Mouse (Mus musculus): ENCODE data around the gene Arhgef12.

The Arhgef12 gene

DNA sequence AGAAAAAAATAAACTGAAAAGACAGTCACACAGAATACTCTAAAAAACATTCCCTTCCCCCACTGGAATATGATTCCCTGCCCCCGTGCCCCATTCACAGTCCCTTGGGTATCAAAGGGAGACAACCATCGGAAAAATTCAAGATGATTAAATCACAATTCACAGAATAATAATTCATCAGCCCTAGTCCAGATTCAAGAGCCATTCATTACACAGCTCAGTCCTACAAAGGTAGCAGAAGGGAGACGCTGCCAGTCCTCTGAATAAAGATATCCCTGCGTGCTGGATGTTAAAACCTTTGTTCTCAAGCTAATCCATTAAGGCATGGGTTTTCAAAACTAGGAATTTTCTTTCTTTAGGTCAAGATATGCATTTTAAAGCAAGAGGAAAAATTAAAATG, 36.5 kb downstream of the Arhgef12 start:
- TF ChIP-seq GATA4 (IDR thresholded peaks at IDR 0.05; ENCODE audit: insufficient replicate concordance, low read length) = no peak

DNA sequence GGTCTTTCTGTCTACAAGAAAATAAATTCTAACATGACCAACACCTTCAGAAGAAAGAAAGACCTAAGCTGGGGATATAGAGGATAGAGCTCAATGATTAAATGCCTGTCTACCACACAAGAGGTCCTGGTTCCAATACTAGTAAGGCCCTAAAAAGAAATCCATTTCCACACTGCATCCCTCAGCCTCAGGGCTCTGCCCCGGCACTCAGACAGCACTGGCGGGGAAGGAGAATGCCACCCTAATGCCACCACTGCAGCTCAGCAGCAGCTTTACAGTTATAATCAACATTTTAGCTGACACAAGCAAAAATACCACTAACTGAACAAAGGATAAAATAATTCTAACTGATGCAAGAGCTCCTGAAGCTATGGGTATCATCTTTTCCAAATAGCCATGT, 36.9 kb downstream of the Arhgef12 start:
- TF ChIP-seq GATA4 (IDR thresholded peaks at IDR 0.05; ENCODE audit: insufficient replicate concordance, low read length) = no peak

GRCm38 (mm10) chr9:43067896-43068295, 39.1 kb downstream of the Arhgef12 start:
- no peak for TF ChIP-seq GATA4 (IDR thresholded peaks at IDR 0.05; ENCODE audit: insufficient replicate concordance, low read length)

DNA sequence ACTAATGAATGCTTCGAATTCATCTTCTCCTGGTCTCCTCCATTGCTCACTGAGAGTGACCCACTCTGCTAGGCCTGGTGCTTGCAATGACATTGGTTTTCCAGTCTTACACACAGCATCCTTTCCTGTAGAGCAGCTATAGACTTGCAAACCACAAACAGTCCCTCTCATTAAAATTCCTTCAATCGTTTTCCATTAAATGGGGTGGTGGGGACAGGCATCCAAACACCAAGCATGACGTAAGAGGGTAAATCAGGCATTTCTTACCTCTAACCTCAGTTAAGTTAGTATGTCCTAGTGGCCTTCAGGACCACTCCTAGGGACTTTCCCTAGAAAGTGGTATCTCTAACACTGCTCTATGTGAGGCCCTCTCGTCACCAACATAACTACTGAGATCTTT, 41.8 kb downstream of the Arhgef12 start:
- no peak for TF ChIP-seq GATA4 (IDR thresholded peaks at IDR 0.05; ENCODE audit: insufficient replicate concordance, low read length)

DNA sequence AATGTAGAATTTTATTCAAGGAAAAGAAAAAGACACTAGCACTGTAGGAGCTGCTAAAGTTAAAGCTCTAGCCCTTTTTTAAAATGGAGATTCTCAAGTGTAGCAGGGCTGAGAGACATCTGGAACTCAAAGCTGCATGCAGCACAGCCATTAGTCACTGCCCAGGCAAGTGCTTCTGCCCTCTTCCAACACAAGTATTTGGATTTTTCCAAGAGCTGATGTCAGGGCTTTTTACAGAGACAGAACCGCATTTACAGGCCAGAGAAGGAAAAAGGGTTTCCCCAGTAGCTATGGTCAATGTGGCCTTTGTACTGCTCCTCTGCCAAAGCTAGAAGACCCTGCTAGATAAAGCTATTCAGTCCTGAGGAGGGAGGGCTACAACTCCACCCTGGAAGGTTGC, 45.5 kb downstream of the Arhgef12 start:
- TF ChIP-seq GATA4 (IDR thresholded peaks at IDR 0.05; ENCODE audit: insufficient replicate concordance, low read length) = no peak

DNA sequence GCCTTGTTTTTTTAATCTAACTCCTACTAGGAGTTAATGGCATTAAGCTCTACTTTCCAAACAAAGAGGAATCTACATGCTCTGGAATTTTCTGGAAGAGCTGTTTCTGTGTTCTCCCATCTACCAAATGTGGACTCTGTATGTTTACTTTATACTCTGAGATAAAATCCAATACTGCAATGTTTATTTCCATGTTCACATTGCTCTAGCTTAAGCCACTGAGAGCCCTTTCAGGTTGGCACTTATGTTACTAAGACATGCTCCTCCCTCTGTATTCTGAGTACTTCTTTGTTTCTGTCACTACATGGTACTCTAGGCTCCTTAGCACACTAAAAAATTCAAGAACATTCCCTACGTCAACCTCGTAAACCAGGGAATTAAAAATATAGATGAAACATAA, 56.6 kb downstream of the Arhgef12 start:
- TF ChIP-seq GATA4 (IDR thresholded peaks at IDR 0.05; ENCODE audit: insufficient replicate concordance, low read length) = no peak

GRCm38 (mm10) chr9:43044481-43044880, 62.6 kb downstream of the Arhgef12 start:
- no peak for TF ChIP-seq GATA4 (IDR thresholded peaks at IDR 0.05; ENCODE audit: insufficient replicate concordance, low read length)

GRCm38 (mm10) chr9:43038466-43038865, 68.6 kb downstream of the Arhgef12 start:
- TF ChIP-seq GATA4 (IDR thresholded peaks at IDR 0.05; ENCODE audit: insufficient replicate concordance, low read length) = no peak

DNA sequence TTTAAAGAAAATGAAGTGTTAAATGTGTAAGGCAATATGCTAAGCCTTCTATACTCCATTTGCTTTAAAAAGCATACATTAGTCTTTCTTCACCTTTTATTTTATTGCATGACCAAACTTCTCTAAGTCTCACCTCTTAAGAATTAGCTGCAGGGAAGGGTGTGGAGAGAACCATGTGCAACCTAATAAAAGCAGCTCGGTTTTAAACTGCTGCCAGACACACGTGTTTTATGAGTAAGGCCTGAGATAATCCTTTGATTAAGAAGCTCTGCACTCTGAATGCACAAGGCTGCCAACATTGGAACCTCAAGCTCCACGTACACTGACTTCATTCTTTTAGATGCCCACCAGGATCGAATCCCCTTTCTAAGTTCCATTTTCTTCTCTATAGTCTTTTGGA, 71.8 kb downstream of the Arhgef12 start:
- no peak for TF ChIP-seq GATA4 (IDR thresholded peaks at IDR 0.05; ENCODE audit: insufficient replicate concordance, low read length)

GRCm38 (mm10) chr9:43034273-43034672, 72.8 kb downstream of the Arhgef12 start:
- TF ChIP-seq GATA4 (IDR thresholded peaks at IDR 0.05; ENCODE audit: insufficient replicate concordance, low read length) = no peak

DNA sequence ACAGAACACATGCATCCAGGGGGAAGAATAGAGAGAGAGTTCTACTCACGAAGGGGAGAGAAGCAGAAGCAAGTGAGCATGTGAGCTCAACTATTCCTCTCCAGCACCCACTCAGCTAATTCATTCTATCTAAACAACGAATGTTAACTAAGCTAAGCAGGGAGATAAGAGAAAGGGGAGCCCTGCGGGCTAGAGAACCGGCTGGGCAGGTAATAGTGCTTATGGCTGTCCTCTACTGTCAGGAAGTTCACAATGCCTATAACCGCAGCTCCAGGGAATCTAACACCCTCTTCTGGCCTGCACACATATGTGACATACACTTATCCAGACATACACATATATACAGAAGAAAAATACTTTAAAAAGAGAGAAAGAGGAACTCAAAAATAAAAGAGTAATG, 79.3 kb downstream of the Arhgef12 start:
- no peak for TF ChIP-seq GATA4 (IDR thresholded peaks at IDR 0.05; ENCODE audit: insufficient replicate concordance, low read length)

DNA sequence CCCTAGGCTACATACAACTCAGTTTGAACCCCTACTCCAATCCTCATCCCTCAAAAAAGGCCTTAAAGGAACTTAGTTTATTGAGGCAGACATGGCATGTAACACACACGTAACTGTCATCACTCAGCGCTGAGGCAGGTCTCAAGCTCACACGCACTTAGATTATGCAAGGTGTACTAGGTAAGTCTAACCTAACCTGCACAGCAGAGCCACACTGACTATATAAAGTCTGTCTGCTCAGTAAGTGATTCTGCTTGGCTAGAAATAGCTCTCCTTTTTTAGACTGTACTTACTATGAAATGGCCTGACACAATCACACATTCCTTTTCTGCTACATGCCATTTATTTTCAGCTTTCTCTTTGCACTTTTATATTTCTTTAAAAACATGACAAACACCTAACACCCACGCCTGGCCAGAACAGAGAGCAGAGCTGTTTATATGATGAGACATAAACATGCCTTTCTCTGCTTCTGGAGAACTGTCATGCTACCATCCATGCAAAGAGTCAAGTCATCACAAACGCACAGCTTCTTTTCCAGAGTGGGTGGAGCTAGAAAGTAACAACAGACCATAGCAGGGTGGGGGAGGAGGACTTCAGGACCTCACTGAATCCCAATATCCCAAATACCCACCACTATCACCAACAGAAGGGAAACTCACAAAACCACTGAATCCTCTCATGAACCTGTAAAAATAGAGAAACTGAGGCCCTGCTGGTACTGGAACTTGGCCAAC, 85.4 kb downstream of the Arhgef12 start:
- no peak for TF ChIP-seq GATA4 (IDR thresholded peaks at IDR 0.05; ENCODE audit: insufficient replicate concordance, low read length)

- TF ChIP-seq GATA4 (IDR thresholded peaks at IDR 0.05; ENCODE audit: insufficient replicate concordance, low read length) = no peak
Observed at GRCm38 (mm10) chr9:43019656-43020055, 87.4 kb downstream of the Arhgef12 start.

DNA sequence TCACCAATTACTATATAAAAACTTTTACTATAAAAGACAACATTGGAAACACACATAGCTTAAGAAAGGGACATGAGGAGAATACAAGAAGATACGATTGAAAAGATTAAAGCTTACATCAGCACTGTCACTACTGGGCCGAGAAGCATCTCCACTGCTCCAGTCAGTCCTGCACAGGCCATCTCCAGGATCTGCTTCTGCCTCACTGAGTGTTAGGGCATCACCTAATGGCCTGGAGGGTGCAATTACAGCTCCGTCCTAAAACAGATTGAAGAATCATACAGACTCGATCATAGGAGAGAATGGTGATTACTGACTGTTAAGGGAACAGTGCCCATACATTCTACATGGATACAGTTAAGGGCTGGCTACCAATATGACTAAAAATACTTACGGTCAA, 91.3 kb downstream of the Arhgef12 start:
- TF ChIP-seq GATA4 (IDR thresholded peaks at IDR 0.05; ENCODE audit: insufficient replicate concordance, low read length) = no peak

- no peak for TF ChIP-seq GATA4 (IDR thresholded peaks at IDR 0.05; ENCODE audit: insufficient replicate concordance, low read length)
Observed at GRCm38 (mm10) chr9:43015366-43015765, 91.7 kb downstream of the Arhgef12 start.

DNA sequence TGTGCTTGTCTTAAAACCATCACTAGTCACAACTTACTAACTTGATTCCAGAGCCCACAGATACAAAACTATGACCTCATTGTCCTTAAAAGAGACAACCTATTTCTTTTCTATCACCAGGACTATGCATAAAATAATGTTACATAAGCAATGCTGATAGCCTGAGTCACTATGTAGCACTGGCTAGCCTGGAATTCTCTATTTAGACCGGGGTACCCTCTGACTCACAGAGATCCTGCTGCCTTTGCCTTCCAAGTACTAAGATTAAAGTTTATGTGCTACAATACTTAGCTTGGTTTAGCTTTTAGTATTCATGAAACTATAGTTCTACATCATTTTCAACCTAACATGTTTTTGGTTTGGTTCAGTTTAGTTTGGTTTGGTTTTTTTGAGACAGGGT, 92.2 kb downstream of the Arhgef12 start:
- no peak for TF ChIP-seq GATA4 (IDR thresholded peaks at IDR 0.05; ENCODE audit: insufficient replicate concordance, low read length)

DNA sequence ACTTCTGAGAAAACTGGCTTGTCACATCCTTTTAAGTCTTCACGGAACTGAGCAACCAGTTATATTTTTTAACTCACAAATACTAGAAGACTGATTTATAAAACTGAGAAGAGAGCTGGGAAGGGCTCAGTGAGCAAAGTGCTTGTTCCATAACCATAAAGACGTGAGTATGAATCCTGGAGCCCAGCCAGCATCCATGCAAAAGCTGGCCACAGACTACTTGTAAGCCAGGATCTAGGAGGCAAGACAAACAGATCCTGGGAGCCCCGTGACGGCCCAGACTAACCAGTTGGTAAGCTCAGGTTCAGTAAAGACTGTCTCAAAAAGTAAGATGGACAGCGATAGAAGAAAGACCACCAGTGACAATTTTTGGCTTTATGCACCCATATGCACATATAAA, 94.5 kb downstream of the Arhgef12 start:
- no peak for TF ChIP-seq GATA4 (IDR thresholded peaks at IDR 0.05; ENCODE audit: insufficient replicate concordance, low read length)

Measured in liver, adult (tissue).